Comparison of ENCODE assay signal across 14 mouse cellular contexts in the genomic region with DNA sequence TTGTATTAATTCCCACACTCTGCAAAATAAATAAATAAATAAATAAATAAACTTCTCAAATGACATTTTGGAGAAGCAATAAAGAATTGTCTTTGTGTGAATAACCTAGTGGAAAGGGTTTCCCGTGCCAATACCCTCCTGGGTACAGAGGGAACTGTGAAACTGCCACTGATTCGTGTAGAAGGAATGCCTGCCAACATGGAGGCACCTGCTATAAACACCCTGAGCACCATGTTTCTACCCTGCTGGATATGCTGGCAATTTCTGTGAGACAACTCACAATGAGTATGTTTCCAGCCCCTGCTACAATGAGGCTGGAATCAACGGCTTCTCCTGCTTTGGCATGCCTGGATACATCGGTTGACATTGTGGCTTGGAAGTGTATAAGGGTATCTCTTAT.
"Had no signal": no experiment of that assay in that cellular context is flagged by ENCODE, and none has a peak within 500 bp of the region (broad histone marks: within the 10 kb centered on the region; RNA-seq: fewer than 3 reads in every experiment).

No protein-coding gene starts in this region.

- H3K36me3 ChIP-seq: limb, embryonic 12.5 days; liver, embryonic 13.5 days; lung, embryonic 15.5 days; midbrain, embryonic 13.5 days had no signal

- H3K4me3 ChIP-seq: limb, embryonic 12.5 days; liver, embryonic 13.5 days; lung, embryonic 15.5 days; megakaryocyte, embryonic 14.5 days; midbrain, embryonic 13.5 days had no signal

- H3K9me3 ChIP-seq: limb, embryonic 12.5 days; liver, embryonic 13.5 days; lung, embryonic 15.5 days; megakaryocyte, embryonic 14.5 days; midbrain, embryonic 13.5 days had no signal

- H3K27ac ChIP-seq: limb, embryonic 12.5 days; liver, embryonic 13.5 days; lung, embryonic 15.5 days; macrophage; midbrain, embryonic 13.5 days had no signal

- ATAC-seq: liver, postnatal 0 days; midbrain, embryonic 13.5 days had no signal

- H3K9ac ChIP-seq: limb, embryonic 12.5 days; liver, embryonic 13.5 days; liver, postnatal 0 days; lung, embryonic 15.5 days; midbrain, embryonic 13.5 days had no signal

- H3K27me3 ChIP-seq: limb, embryonic 12.5 days; liver, embryonic 13.5 days; lung, embryonic 15.5 days; megakaryocyte, embryonic 14.5 days; midbrain, embryonic 13.5 days had no signal

- H3K4me2 ChIP-seq: limb, embryonic 12.5 days; liver, embryonic 13.5 days; lung, embryonic 15.5 days; midbrain, embryonic 13.5 days had no signal

- H3K4me1 ChIP-seq: limb, embryonic 12.5 days; liver, embryonic 13.5 days; lung, embryonic 15.5 days; megakaryocyte, embryonic 14.5 days; midbrain, embryonic 13.5 days had no signal

- DNase-seq: kidney, adult 11 months; kidney, adult 9 months; kidney, postnatal 10 days; liver; liver, embryonic 13.5 days; liver, postnatal 0 days; lung, postnatal 14 days; right cerebral cortex, postnatal 14 days; thymus, postnatal 36 days had no signal
